In genomic region chrX:100618488-100618887, GRCm38 (mm10) we compare ENCODE assay signal across 24 mouse cellular contexts. TPM values are rescaled to one million over a fixed set of nuclear protein-coding genes. Genes with fewer than 3 reads are reported as not detected.
DNase-seq lines count a peak whose midpoint lies in the region; ATAC-seq and TF ChIP-seq lines count a peak whose summit lies in the region.
"Had no signal": no experiment of that assay in that cellular context is flagged by ENCODE, and none has a peak within 500 bp of the region (broad histone marks: within the 10 kb centered on the region; RNA-seq: fewer than 3 reads in every experiment).

No protein-coding gene starts in this region.

- peak; percentile 55 for DNase-seq in kidney, adult 9 months
- DNase-seq in kidney, adult 18-20 months, result no peak
- DNase-seq in stomach, postnatal 0 days (ENCODE audit: low spot score), result peak; percentile 13
- DNase-seq in ovary, adult 18-20 months (ENCODE audit: low spot score), result no peak
- no peak for DNase-seq in thymus, postnatal 14 days
- DNase-seq: adrenal gland, postnatal 14 days; cerebellum, adult 11-12 months; cerebellum, adult 9-10 months; gastrocnemius, adult 2 months; gastrocnemius, postnatal 36 days; heart, adult 11 months; heart, postnatal 36 days had no signal

- ATAC-seq in intestine, embryonic 16.5 days, result peak; percentile 74
- ATAC-seq in kidney, embryonic 16.5 days (ENCODE audit: low FRiP score, low TSS enrichment), result peak; percentile 23; the same call in 1 of the 2 replicates
- ATAC-seq in stomach, postnatal 0 days (ENCODE audit: low FRiP score, low TSS enrichment), result peak; percentile 29; the same call in 1 of the 2 replicates
- ATAC-seq: activated CD4-positive, CD25-positive, alpha-beta regulatory T cell, adult 4 months; forebrain, embryonic 15.5 days; Patski had no signal

- H3K9ac ChIP-seq in intestine, embryonic 16.5 days (ENCODE audit: low read depth, low read length), result no peak overlapping the region
- H3K9ac ChIP-seq in kidney, embryonic 16.5 days (replicated peaks; ENCODE audit: low read length), result no peak overlapping the region
- no peak overlapping the region for H3K9ac ChIP-seq in stomach, postnatal 0 days (ENCODE audit: low read length)
- H3K9ac ChIP-seq: embryonic facial prominence, embryonic 12.5 days; forebrain, embryonic 15.5 days; heart, embryonic 13.5 days had no signal

- H3K4me2 ChIP-seq in intestine, embryonic 16.5 days (ENCODE audit: low read depth, low read length), result no peak overlapping the region
- H3K4me2 ChIP-seq in kidney, embryonic 16.5 days (replicated peaks; ENCODE audit: low read depth, low read length), result no peak overlapping the region
- H3K4me2 ChIP-seq in stomach, postnatal 0 days (replicated peaks; ENCODE audit: low read depth), result no peak overlapping the region
- H3K4me2 ChIP-seq: embryonic facial prominence, embryonic 12.5 days; forebrain, embryonic 15.5 days had no signal

- TF ChIP-seq CTCF in stomach, postnatal 0 days (IDR thresholded peaks at IDR 0.05; ENCODE audit: low read depth), result no peak

- no peaks in the 10 kb centered on the region for H3K36me3 ChIP-seq in intestine, embryonic 16.5 days (ENCODE audit: control insufficient read depth, insufficient read depth, low read length)
- peaks cover 9% of the 10 kb centered on the region; the same call in 1 of the 2 replicates for H3K36me3 ChIP-seq in kidney, embryonic 16.5 days (ENCODE audit: insufficient read depth, low read length)
- no peaks in the 10 kb centered on the region for H3K36me3 ChIP-seq in stomach, postnatal 0 days (ENCODE audit: control insufficient read depth, insufficient read depth, low read length)

- TF ChIP-seq EP300 in stomach, postnatal 0 days (optimal IDR thresholded peaks at IDR 0.05), result no peak

- WGBS in intestine, embryonic 16.5 days, result 49% methylated on average over 3 of the region's 3 CpGs
- 55% methylated on average over 3 of the region's 3 CpGs for WGBS in kidney, embryonic 16.5 days
- WGBS in stomach, postnatal 0 days, result 48% methylated on average over 3 of the region's 3 CpGs

- H3K4me1 ChIP-seq in intestine, embryonic 16.5 days (ENCODE audit: control insufficient read depth, insufficient read depth, low read length), result no peaks in the 10 kb centered on the region
- no peaks in the 10 kb centered on the region for H3K4me1 ChIP-seq in kidney, embryonic 16.5 days (ENCODE audit: insufficient read depth, low read length)
- H3K4me1 ChIP-seq in stomach, postnatal 0 days (replicated peaks; ENCODE audit: control insufficient read depth, insufficient read depth), result no peaks in the 10 kb centered on the region
- H3K4me1 ChIP-seq: embryonic facial prominence, embryonic 12.5 days; forebrain, embryonic 15.5 days; heart, embryonic 13.5 days had no signal

- no peak overlapping the region for H3K4me3 ChIP-seq in intestine, embryonic 16.5 days (ENCODE audit: low read length)
- H3K4me3 ChIP-seq in kidney, embryonic 16.5 days (ENCODE audit: low read length), result no peak overlapping the region
- no peak overlapping the region for H3K4me3 ChIP-seq in stomach, postnatal 0 days (ENCODE audit: low read depth, low read length)
- H3K4me3 ChIP-seq: embryonic facial prominence, embryonic 12.5 days; forebrain, embryonic 15.5 days; gastrocnemius, adult 2 months; heart, embryonic 13.5 days had no signal

- no peak overlapping the region for H3K27ac ChIP-seq in intestine, embryonic 16.5 days (ENCODE audit: low read length)
- H3K27ac ChIP-seq in kidney, embryonic 16.5 days (ENCODE audit: low read length), result no peak overlapping the region
- H3K27ac ChIP-seq in stomach, postnatal 0 days (replicated peaks), result no peak overlapping the region
- H3K27ac ChIP-seq: embryonic facial prominence, embryonic 12.5 days; forebrain, embryonic 15.5 days; gastrocnemius, adult 2 months; heart, embryonic 13.5 days had no signal

- H3K9me3 ChIP-seq in intestine, embryonic 16.5 days (ENCODE audit: control insufficient read depth, low read length), result no peaks in the 10 kb centered on the region
- no peaks in the 10 kb centered on the region for H3K9me3 ChIP-seq in kidney, embryonic 16.5 days (ENCODE audit: low read length)
- H3K9me3 ChIP-seq in stomach, postnatal 0 days (ENCODE audit: control insufficient read depth, low read length), result no peaks in the 10 kb centered on the region
- H3K9me3 ChIP-seq: embryonic facial prominence, embryonic 12.5 days; forebrain, embryonic 15.5 days; heart, embryonic 13.5 days had no signal

- H3K27me3 ChIP-seq in intestine, embryonic 16.5 days (replicated peaks; ENCODE audit: control insufficient read depth, insufficient read depth, low read length), result no peaks in the 10 kb centered on the region; the same call in 1 of the 2 replicates
- H3K27me3 ChIP-seq in kidney, embryonic 16.5 days (ENCODE audit: insufficient read depth, low read length), result peaks cover 5% of the 10 kb centered on the region; the same call in 1 of the 2 replicates
- no peaks in the 10 kb centered on the region for H3K27me3 ChIP-seq in stomach, postnatal 0 days (ENCODE audit: control insufficient read depth, insufficient read depth, low read length)
- H3K27me3 ChIP-seq: CH12.LX; forebrain, embryonic 15.5 days had no signal

RNA-seq across cellular contexts. Expression of gene Kif4, which starts 7.0 kb away (rescaled TPM):
- polyA plus RNA-seq in intestine, embryonic 16.5 days (2015; fragmentation: Nextera tagmentation; extraction: Ambion mirVana), result 18.1 and 18.5 TPM in 2 replicates
- polyA plus RNA-seq in kidney, embryonic 16.5 days (2015; fragmentation: Nextera tagmentation; extraction: Ambion mirVana), result 30.5 and 32.0 TPM in 2 replicates
- polyA plus RNA-seq in stomach, postnatal 0 days (2015; fragmentation: Nextera tagmentation; extraction: Ambion mirVana), result 4.0 and 4.8 TPM in 2 replicates

RNA-seq across cellular contexts. Expression of gene Pdzd11, which starts 7.9 kb away (rescaled TPM):
- 75.6 and 78.8 TPM in 2 replicates for polyA plus RNA-seq in intestine, embryonic 16.5 days (2015; fragmentation: Nextera tagmentation; extraction: Ambion mirVana)
- 106 and 115 TPM in 2 replicates for polyA plus RNA-seq in kidney, embryonic 16.5 days (2015; fragmentation: Nextera tagmentation; extraction: Ambion mirVana)
- polyA plus RNA-seq in stomach, postnatal 0 days (2015; fragmentation: Nextera tagmentation; extraction: Ambion mirVana), result 80.2 and 81.2 TPM in 2 replicates

RNA-seq across cellular contexts. Expression of gene Arr3, which starts 13.2 kb away (rescaled TPM):
- polyA plus RNA-seq in intestine, embryonic 16.5 days (2015; fragmentation: Nextera tagmentation; extraction: Ambion mirVana), result not detected in 2 replicates
- not detected in 2 replicates for polyA plus RNA-seq in kidney, embryonic 16.5 days (2015; fragmentation: Nextera tagmentation; extraction: Ambion mirVana)
- not detected in 2 replicates for polyA plus RNA-seq in stomach, postnatal 0 days (2015; fragmentation: Nextera tagmentation; extraction: Ambion mirVana)
- polyA plus RNA-seq: activated CD4-positive, CD25-positive, alpha-beta regulatory T cell, adult 4 months; embryonic facial prominence, embryonic 12.5 days; forebrain, embryonic 11.5 days; hindbrain, embryonic 11.5 days had no signal

RNA-seq across cellular contexts. Expression of gene P2ry4, which starts 23.8 kb away (rescaled TPM):
- 0.38 and 0.55 TPM in 2 replicates for polyA plus RNA-seq in intestine, embryonic 16.5 days (2015; fragmentation: Nextera tagmentation; extraction: Ambion mirVana)
- not detected in 2 replicates for polyA plus RNA-seq in kidney, embryonic 16.5 days (2015; fragmentation: Nextera tagmentation; extraction: Ambion mirVana)
- polyA plus RNA-seq in stomach, postnatal 0 days (2015; fragmentation: Nextera tagmentation; extraction: Ambion mirVana), result 2.9 and 3.0 TPM in 2 replicates
- polyA plus RNA-seq: activated CD4-positive, CD25-positive, alpha-beta regulatory T cell, adult 4 months; embryonic facial prominence, embryonic 12.5 days; forebrain, embryonic 11.5 days; forebrain, embryonic 15.5 days; heart, embryonic 13.5 days; heart, postnatal 0 days; hindbrain, embryonic 11.5 days; Patski had no signal

RNA-seq across cellular contexts. Expression of gene Awat1, which starts 46.4 kb away (rescaled TPM):
- polyA plus RNA-seq in intestine, embryonic 16.5 days (2015; fragmentation: Nextera tagmentation; extraction: Ambion mirVana), result not detected in 2 replicates
- polyA plus RNA-seq in kidney, embryonic 16.5 days (2015; fragmentation: Nextera tagmentation; extraction: Ambion mirVana), result not detected in 2 replicates
- polyA plus RNA-seq in stomach, postnatal 0 days (2015; fragmentation: Nextera tagmentation; extraction: Ambion mirVana), result not detected in 2 replicates
- polyA plus RNA-seq: activated CD4-positive, CD25-positive, alpha-beta regulatory T cell, adult 4 months; cortical plate, adult 2 months; embryonic facial prominence, embryonic 12.5 days; forebrain, embryonic 11.5 days; forebrain, embryonic 15.5 days; heart, embryonic 13.5 days; heart, postnatal 0 days; hindbrain, embryonic 11.5 days; Patski had no signal

Comparison
In these comparisons a context has a peak if more than half of its experiments do, and no peak if none do; other contexts are left out.
1. DNase-seq: peak in kidney, adult 9 months (single experiment) and stomach, postnatal 0 days (single experiment); none in kidney, adult 18-20 months (single experiment), ovary, adult 18-20 months (single experiment) and thymus, postnatal 14 days (single experiment).
2. ATAC-seq: peak in every context shown above with its lines; median percentile 74 in intestine, embryonic 16.5 days; 29 in stomach, postnatal 0 days; 23 in kidney, embryonic 16.5 days.